Mouse (Mus musculus): ENCODE data around the gene Lhx9. TPM values are rescaled to one million over a fixed set of nuclear protein-coding genes. Genes with fewer than 3 reads are reported as not detected.
A peak's percentile ranks its signal among the peaks of the same experiment; 100 is the strongest.

Gene Lhx9
- polyA plus RNA-seq, 1 experiment = 4.2 TPM

DNA sequence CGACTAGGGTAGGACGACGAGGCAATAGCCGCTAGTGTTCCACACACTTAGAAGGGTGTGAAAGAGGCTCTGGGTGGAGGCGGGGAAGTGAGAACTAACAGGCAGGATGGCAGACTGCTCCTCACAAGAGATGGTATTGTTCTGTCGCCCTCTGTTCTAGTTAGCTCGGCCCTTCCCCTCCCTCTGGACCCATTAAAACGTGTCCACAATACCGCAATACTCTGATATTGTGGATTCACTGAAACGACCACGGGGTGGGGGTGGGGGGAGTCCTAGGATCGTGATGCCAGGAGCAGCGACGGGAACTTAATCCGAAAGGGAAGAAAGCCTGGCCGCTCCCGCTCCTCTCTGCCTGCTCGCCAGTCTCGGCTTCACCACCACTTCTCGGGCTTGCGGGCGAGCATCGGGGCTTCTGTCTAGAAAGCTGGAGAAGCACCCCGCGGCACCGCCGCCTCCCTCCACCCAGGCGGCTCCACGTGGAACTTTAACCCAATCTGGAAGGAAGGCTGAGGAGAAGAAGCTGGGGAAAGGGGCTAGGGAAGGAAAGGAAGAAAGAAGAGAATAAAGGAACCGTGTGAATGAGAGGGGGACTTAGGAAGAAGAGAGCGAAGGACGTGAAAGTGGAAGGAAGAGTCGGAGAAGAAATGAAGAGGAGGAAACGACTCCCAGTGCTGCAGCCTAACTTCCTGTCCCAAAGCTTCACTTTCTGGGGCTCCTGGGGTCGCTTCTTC lies 4.9 kb downstream of the Lhx9 start:
- no peak for TF ChIP-seq CTCF (IDR thresholded peaks at IDR 0.05; ENCODE audit: borderline replicate concordance, insufficient read depth, low read depth, low read length)
- TF ChIP-seq POLR2A (IDR thresholded peaks at IDR 0.05; ENCODE audit: borderline replicate concordance, insufficient read depth, low read length) = no peak
- peaks cover under 1% of the 10 kb centered on the region; the same call in 1 of the 2 replicates for H3K4me1 ChIP-seq (ENCODE audit: control insufficient read depth, insufficient read depth, low read length)
- peaks cover 17% of the 10 kb centered on the region; the same call in 1 of the 2 replicates for H3K27me3 ChIP-seq (ENCODE audit: control insufficient read depth, insufficient read depth, low read length)
- peak in 1 of 2 experiments; percentile 37 for DNase-seq
- H3K4me3 ChIP-seq (replicated peaks; ENCODE audit: insufficient read depth, low read depth, low read length) = no peak overlapping the region
- no peak overlapping the region for H3K27ac ChIP-seq (ENCODE audit: insufficient read depth, low read length)
- WGBS = 1% methylated on average over 35 of the region's 35 CpGs

DNA sequence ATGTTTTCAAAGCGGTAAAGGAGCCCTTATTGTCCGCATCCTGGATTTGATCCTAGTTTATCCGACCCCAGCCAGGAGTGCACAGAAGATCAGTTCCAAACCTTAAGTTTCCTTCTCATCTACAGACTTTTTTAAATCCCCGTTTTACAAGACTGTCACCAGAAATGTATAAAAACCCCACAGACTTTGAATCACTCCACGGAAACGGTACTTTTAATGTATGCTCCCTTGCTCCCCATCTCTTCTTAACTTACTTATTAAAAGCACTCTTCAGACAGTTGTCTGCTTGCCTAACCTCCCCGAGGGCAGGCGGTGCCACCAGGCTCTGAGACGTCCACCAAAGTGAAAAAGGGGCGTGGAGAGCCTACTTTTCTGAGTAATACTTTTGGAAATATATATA lies 5.6 kb downstream of the Lhx9 start:
- TF ChIP-seq CTCF (IDR thresholded peaks at IDR 0.05; ENCODE audit: borderline replicate concordance, insufficient read depth, low read depth, low read length) (no peak), POLR2A (IDR thresholded peaks at IDR 0.05; ENCODE audit: borderline replicate concordance, insufficient read depth, low read length) (no peak)
- DNase-seq = no peak
- WGBS = 4% methylated on average over 10 of the region's 10 CpGs
- Histone ChIP-seq H3K27me3 (ENCODE audit: control insufficient read depth, insufficient read depth, low read length) (peaks cover 20% of the 10 kb centered on the region; the same call in 1 of the 2 replicates), H3K4me3 (replicated peaks; ENCODE audit: insufficient read depth, low read depth, low read length) (no peak overlapping the region), H3K27ac (ENCODE audit: insufficient read depth, low read length) (no peak overlapping the region), H3K4me1 (ENCODE audit: control insufficient read depth, insufficient read depth, low read length) (no peaks in the 10 kb centered on the region)

DNA sequence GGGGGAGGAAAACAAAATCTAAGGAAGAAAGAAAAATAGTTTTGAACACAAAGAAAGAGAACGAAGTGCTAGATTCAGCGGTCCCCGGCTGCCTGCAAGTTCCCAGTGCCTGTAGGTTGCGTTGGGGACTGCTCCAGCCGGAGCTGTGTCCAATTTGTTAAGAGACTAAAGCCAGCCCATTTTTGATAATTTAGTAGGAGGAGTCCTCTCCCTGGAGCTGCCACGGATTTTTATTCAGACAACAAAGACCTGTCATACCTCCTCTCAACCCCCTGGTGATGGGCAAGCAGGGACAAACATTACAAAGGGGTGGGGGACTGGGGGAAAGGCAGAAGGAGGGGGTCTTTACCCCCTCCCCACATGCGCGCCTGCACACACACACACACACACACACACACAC lies 6.1 kb downstream of the Lhx9 start:
- no peaks in the 10 kb centered on the region for H3K4me1 ChIP-seq (ENCODE audit: control insufficient read depth, insufficient read depth, low read length)

DNA sequence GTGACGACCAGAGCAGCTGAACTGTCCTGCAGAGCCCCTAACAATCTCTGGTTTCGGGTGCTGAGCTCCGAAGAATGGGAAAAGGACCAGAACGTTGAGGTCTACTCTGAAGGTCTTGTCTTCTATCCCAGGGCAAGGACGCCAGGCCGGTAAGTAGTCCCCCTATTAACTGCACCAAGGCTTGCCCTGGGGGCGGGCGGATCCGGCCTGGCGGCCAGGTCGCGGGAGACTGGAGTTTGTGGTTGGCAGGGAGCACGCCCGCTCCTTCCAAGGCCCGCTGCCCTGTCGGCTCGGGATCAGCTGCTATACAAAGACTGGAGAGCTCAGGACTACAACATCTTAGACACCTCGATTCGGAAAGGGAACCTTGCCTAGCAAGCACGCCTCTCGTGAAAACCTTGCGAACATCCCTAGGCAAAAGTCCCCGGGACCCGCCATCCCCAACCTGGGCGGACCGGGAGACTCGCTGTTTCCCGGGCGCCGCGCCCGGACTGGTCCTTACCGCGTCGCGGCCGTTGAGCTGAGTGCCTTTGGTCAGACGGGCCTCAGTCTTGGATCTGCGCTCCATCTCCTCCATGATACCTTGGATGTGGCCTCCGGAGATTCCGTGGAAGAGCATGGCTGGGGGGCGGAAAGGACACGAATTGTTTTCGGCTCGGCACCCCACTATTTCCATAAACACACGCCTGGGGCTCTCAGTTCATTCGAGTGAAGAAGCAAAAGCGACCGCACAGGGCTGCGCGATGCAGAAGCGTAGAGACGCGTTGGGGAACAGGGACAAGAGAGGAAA lies 6.9 kb downstream of the Lhx9 start:
- TF ChIP-seq POLR2A (IDR thresholded peaks at IDR 0.05; ENCODE audit: borderline replicate concordance, insufficient read depth, low read length) (no peak), CTCF (IDR thresholded peaks at IDR 0.05; ENCODE audit: borderline replicate concordance, insufficient read depth, low read depth, low read length) (no peak)
- peaks cover 19% of the 10 kb centered on the region; the same call in 1 of the 2 replicates for H3K27me3 ChIP-seq (ENCODE audit: control insufficient read depth, insufficient read depth, low read length)
- no peaks in the 10 kb centered on the region for H3K4me1 ChIP-seq (ENCODE audit: control insufficient read depth, insufficient read depth, low read length)
- peak in 1 of 2 experiments; percentile 58 for DNase-seq
- no peak overlapping the region for H3K27ac ChIP-seq (ENCODE audit: insufficient read depth, low read length)
- 3% methylated on average over 54 of the region's 54 CpGs for WGBS
- no peak overlapping the region for H3K4me3 ChIP-seq (replicated peaks; ENCODE audit: insufficient read depth, low read depth, low read length)

More for the DNA sequence above, 6.1 kb downstream of the Lhx9 start:
- 4% methylated on average over 8 of the region's 8 CpGs for WGBS
- no peak for TF ChIP-seq POLR2A (IDR thresholded peaks at IDR 0.05; ENCODE audit: borderline replicate concordance, insufficient read depth, low read length)
- TF ChIP-seq CTCF (IDR thresholded peaks at IDR 0.05; ENCODE audit: borderline replicate concordance, insufficient read depth, low read depth, low read length) = no peak
- Histone ChIP-seq H3K27me3 (ENCODE audit: control insufficient read depth, insufficient read depth, low read length) (peaks cover 21% of the 10 kb centered on the region; the same call in 1 of the 2 replicates), H3K4me3 (replicated peaks; ENCODE audit: insufficient read depth, low read depth, low read length) (no peak overlapping the region), H3K27ac (ENCODE audit: insufficient read depth, low read length) (no peak overlapping the region)
- DNase-seq = peak in 1 of 2 experiments; percentile 26

DNA sequence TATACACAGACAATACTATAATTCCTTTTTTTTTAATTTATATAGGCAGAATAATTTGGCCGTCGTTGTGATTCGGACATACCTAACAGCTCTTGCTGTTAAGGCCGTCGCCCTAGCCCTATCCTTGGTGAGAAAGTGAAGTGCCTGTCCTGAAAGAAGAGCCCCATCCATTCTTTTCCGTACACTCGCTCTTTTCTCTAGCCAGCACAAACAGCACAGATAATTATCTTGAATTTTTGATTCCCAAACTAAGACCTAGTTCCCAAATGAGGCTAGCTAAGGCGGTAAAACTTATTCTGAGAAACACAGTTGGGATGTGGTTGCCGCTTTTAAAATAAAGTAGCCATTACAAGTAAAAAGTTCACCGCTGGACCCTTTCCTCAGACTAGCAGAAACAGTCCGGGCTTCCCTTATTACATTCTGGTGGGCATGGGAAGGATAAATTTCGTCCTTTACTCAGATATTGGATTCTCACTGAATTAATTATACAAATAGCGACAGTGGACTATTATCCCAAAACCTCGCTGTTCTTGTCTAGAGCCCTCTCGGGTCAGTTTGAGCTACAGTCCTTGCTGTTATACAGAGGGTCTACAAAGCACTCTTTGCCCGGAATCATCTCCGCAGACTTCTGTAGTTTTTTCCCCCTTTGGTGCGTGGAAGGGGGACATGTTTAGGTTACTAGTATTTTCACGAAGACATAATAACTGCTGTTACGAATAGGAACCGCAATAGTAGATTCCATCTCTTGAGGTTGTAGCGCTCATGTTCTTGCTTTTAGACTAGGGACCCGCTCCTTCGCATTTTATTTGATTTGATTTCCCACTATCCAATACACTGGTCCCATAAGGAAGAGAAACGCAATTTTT lies 7.7 kb downstream of the Lhx9 start:
- no peak overlapping the region for H3K27ac ChIP-seq (ENCODE audit: insufficient read depth, low read length)
- no peak overlapping the region for H3K4me3 ChIP-seq (replicated peaks; ENCODE audit: insufficient read depth, low read depth, low read length)
- peaks cover 18% of the 10 kb centered on the region; the same call in 1 of the 2 replicates for H3K27me3 ChIP-seq (ENCODE audit: control insufficient read depth, insufficient read depth, low read length)
- DNase-seq = peak in 1 of 2 experiments; percentile 14
- WGBS = 10% methylated on average over 25 of the region's 25 CpGs
- TF ChIP-seq POLR2A (IDR thresholded peaks at IDR 0.05; ENCODE audit: borderline replicate concordance, insufficient read depth, low read length) = no peak
- TF ChIP-seq CTCF (IDR thresholded peaks at IDR 0.05; ENCODE audit: borderline replicate concordance, insufficient read depth, low read depth, low read length) = no peak
- no peaks in the 10 kb centered on the region for H3K4me1 ChIP-seq (ENCODE audit: control insufficient read depth, insufficient read depth, low read length)

DNA sequence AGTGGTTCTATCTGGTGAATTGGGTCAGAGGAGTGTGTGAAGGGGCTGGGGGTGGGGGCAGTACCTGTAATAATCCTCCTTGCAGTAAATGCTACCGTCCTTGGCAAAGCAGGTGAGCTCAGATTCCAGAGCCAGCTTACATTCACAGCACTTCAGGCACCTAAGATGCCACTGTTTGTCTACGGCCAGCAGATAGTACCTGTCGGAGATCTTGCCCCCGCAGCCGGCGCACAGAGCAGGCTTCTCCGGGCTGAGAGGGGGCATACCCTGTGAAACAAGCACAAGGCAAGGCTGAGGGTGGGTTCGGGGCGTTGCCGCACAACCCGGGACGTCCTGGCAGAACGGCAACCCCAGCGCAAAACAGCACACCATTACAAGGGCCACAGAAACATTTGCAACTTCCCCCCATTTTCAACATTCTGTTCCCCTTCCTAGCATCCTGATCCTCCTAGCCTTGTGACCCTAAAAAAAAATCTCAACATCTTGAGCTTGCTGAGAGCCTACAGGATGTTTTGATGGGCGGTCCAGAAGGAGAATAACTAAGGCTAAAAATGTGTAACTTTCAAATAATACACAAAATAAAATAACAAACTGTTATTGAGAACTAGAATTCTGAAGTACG lies 8.5 kb downstream of the Lhx9 start:
- WGBS = 11% methylated on average over 16 of the region's 16 CpGs
- peak in 1 of 2 experiments; percentile 34 for DNase-seq
- Histone ChIP-seq H3K27me3 (ENCODE audit: control insufficient read depth, insufficient read depth, low read length) (peaks cover 18% of the 10 kb centered on the region; the same call in 1 of the 2 replicates), H3K27ac (ENCODE audit: insufficient read depth, low read length) (no peak overlapping the region), H3K4me1 (ENCODE audit: control insufficient read depth, insufficient read depth, low read length) (no peaks in the 10 kb centered on the region), H3K4me3 (replicated peaks; ENCODE audit: insufficient read depth, low read depth, low read length) (no peak overlapping the region)
- no peak for TF ChIP-seq POLR2A (IDR thresholded peaks at IDR 0.05; ENCODE audit: borderline replicate concordance, insufficient read depth, low read length)
- no peak for TF ChIP-seq CTCF (IDR thresholded peaks at IDR 0.05; ENCODE audit: borderline replicate concordance, insufficient read depth, low read depth, low read length)

DNA sequence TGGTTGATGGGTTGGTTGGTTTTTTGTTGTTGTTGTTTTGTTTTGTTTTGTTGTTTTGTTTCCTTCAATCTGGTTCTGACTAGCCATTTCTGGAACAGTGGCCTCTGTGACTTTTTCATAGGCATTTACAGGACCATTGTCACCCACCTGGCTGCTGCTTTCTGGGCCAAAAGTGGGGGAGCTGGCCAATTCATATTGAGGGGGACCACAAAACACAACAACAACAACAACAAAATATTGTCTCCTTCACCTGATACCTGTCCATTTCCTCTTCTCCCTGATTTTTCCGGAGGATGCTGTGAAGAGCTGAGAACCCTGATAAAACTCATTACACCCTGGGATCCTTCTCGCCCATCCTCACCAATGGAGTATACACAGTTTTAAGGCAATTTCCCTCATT lies 9.1 kb downstream of the Lhx9 start:
- WGBS = 14% methylated on average over 2 of the region's 2 CpGs
- Histone ChIP-seq H3K4me3 (replicated peaks; ENCODE audit: insufficient read depth, low read depth, low read length) (no peak overlapping the region), H3K27me3 (ENCODE audit: control insufficient read depth, insufficient read depth, low read length) (peaks cover 17% of the 10 kb centered on the region; the same call in 1 of the 2 replicates)

More for the DNA sequence above, 9.1 kb downstream of the Lhx9 start:
- no peak for DNase-seq
- no peak for TF ChIP-seq POLR2A (IDR thresholded peaks at IDR 0.05; ENCODE audit: borderline replicate concordance, insufficient read depth, low read length)
- TF ChIP-seq CTCF (IDR thresholded peaks at IDR 0.05; ENCODE audit: borderline replicate concordance, insufficient read depth, low read depth, low read length) = no peak
- Histone ChIP-seq H3K27ac (ENCODE audit: insufficient read depth, low read length) (no peak overlapping the region), H3K4me1 (ENCODE audit: control insufficient read depth, insufficient read depth, low read length) (no peaks in the 10 kb centered on the region)
